Mouse (Mus musculus) common myeloid progenitor, adult 5-6 weeks (primary cell): ENCODE measurements around the gene Mamstr. TPM values are rescaled to one million over a fixed set of nuclear protein-coding genes. Genes with fewer than 3 reads are reported as not detected.

ENCODE experiments used
- ATAC-seq: replicated peaks from 2 replicates; pipeline ENCODE4 v1.8.0; 2016; ENCODE audit warnings: low read depth, mild to moderate bottlenecking, moderate TSS enrichment, inconsistent platforms; ENCODE audit not compliant: poor library complexity, severe bottlenecking
- total RNA-seq: library from RNA; stranded (forward); fragments of 200-1000, 187-1606 nt; gene quantifications from 2 replicates; pipeline ENCODE4 v1.2.3, GENCODE M21; 2017

The Mamstr gene
- total RNA-seq, 1 experiment from 2014 or later: under 0.01 TPM

GRCm38 (mm10) chr7:45686841-45687240 lies 47.1 kb downstream of the Mamstr start:
- ATAC-seq: no peak

DNA sequence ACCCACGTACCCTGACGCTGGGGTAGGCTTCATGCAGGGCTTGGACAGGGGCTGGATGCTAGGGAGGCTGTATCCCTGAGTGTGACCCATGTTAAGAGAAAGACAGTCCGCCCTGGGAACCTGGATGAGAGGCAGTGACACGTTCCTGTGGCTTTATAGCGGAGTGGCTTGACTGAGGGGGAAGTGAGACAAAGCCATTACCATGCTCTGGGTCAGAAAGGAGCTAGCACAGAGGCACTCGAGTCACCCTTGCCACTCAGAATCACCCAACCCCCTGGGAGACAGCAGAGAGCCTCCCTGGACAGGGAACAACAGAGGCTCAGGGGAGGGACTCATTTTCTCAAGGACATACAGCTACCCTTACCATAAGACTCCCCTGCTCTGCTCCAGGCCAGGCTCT lies 49.3 kb downstream of the Mamstr start:
- 0 out of 2 replicates have a peak, but pooled peaks have one; percentile 30 for ATAC-seq

- ATAC-seq: no peak
These were observed 50.0 kb downstream of the Mamstr start for GRCm38 (mm10) chr7:45689800-45690199.

- no peak for ATAC-seq
These were observed 52.6 kb downstream of the Mamstr start for GRCm38 (mm10) chr7:45692364-45692763.

DNA sequence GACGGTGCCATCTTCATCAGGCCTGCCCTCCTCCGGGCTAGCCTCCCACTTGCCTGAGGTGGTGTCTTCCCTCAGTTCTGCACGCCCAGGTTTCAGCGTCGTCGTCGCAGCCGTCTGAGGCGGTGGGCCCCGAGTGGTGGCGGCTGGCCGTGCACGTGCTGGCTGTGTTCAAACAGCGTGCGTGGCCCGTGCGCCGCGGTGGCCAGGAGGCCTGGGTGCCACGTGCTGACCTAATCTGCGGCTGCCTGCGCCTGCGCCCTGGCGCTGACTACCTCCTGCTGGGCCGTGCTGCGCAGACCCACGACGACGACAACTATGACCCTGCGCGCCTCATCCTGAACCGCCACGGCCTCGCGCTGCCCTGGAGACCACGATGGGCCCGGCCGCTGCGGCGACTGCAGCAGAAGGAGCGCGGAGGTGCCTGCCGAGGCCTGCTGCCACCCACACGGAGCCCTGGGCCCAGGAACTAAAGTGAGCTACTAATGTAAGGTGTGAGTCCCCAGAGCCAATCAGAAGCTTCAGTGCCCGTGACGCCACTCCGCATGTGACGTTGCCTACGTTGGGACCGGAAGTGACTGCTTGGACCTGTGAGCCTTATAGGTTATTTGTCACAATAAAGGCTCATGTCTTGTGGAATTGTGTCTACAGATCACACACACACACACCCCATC lies 54.3 kb downstream of the Mamstr start, which contains the start of gene Sec1:
Sec1 (minus strand) TSS at position 482 of the 671 bp plus-strand sequence.
- ATAC-seq: no peak

DNA sequence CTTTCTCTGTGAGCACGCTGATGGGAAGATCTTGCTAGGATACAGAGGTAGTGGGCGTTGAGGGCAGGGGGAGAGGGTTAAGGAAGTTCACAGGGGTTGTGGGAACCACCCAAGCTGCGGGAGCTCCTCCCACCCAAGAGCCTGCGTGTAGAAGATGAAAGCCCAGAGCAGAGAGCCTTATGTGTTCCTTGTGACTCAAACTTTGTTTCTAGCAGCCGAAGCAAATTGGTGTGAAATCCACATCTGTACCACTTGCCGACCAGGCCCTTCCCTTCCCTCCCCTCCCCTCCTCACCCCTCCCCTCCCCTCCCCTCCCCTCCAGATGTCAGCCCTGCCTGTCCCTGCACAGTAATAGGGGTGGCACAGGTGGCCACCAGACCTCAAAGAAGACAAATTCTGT lies 55.3 kb downstream of the Mamstr start:
- ATAC-seq: no peak

Other genes with a start within 250 kb of the Mamstr start
- 451 and 564 TPM in 2 replicates for gene Snrnp70, start 244.2 kb upstream of the Mamstr start, total RNA-seq
- not detected in 2 replicates for gene Kcna7, start 234.3 kb upstream of the Mamstr start, total RNA-seq
- gene Ntf5, start 226.3 kb upstream of the Mamstr start, total RNA-seq: not detected in 2 replicates
- gene Lhb, start 219.2 kb upstream of the Mamstr start, total RNA-seq: not detected in 2 replicates
- gene Gys1, start 205.1 kb upstream of the Mamstr start, total RNA-seq: 6.2 and 7.5 TPM in 2 replicates
- gene Ruvbl2, start 201.9 kb upstream of the Mamstr start, total RNA-seq: 149 and 177 TPM in 2 replicates
- 650 and 699 TPM in 2 replicates for gene Ftl1, start 180.1 kb upstream of the Mamstr start, total RNA-seq
- gene Bax, start 173.1 kb upstream of the Mamstr start, total RNA-seq: 34.0 and 35.6 TPM in 2 replicates
- gene Tulp2, start 158.1 kb upstream of the Mamstr start, total RNA-seq: not detected in 2 replicates
- gene Gm45808, start 153.2 kb upstream of the Mamstr start, total RNA-seq: not detected in 2 replicates
- 11.8 and 13.4 TPM in 2 replicates for gene Dhdh, start 151.2 kb upstream of the Mamstr start, total RNA-seq
- gene Nucb1, start 129.6 kb upstream of the Mamstr start, total RNA-seq: 296 and 342 TPM in 2 replicates
- gene Ppp1r15a, start 113.7 kb upstream of the Mamstr start, total RNA-seq: 122 and 193 TPM in 2 replicates
- not detected in 2 replicates for gene Plekha4, start 113.6 kb upstream of the Mamstr start, total RNA-seq
- not detected in 2 replicates for gene Hsd17b14, start 85.1 kb upstream of the Mamstr start, total RNA-seq
- 26.6 and 39.0 TPM in 2 replicates for gene Bcat2, start 69.8 kb upstream of the Mamstr start, total RNA-seq
- not detected in 2 replicates for gene Fgf21, start 24.5 kb upstream of the Mamstr start, total RNA-seq
- gene Fut1, start 22.7 kb upstream of the Mamstr start, total RNA-seq: not detected in 2 replicates
- gene Izumo1, start 18.2 kb upstream of the Mamstr start, total RNA-seq: 1.0 TPM in 1 of 2 replicates, not detected in the other
- not detected in 2 replicates for gene Rasip1, start 12.5 kb upstream of the Mamstr start, total RNA-seq
- gene Fut2, start 26.4 kb downstream of the Mamstr start, total RNA-seq: not detected in 2 replicates
- not detected in 2 replicates for gene Ntn5, start 44.0 kb downstream of the Mamstr start, total RNA-seq
- gene Sec1, start 54.4 kb downstream of the Mamstr start, total RNA-seq: not detected in 2 replicates
- not detected in 2 replicates for gene Car11, start 59.9 kb downstream of the Mamstr start, total RNA-seq
- 7.7 and 12.1 TPM in 2 replicates for gene Dbp, start 65.1 kb downstream of the Mamstr start, total RNA-seq
- 1,786 and 1,933 TPM in 2 replicates for gene Rpl18, start 75.5 kb downstream of the Mamstr start, total RNA-seq
- 8.2 and 9.5 TPM in 2 replicates for gene Sphk2, start 78.0 kb downstream of the Mamstr start, total RNA-seq
- 0.82 and 0.87 TPM in 2 replicates for gene Fam83e, start 81.2 kb downstream of the Mamstr start, total RNA-seq
- not detected in 2 replicates for gene Spaca4, start 85.8 kb downstream of the Mamstr start, total RNA-seq
- gene Lmtk3, start 143.8 kb downstream of the Mamstr start, total RNA-seq: not detected in 2 replicates
- 0.37 TPM in 1 of 2 replicates, not detected in the other for gene Sult2b1, start 144.7 kb downstream of the Mamstr start, total RNA-seq
- 29.2 and 43.8 TPM in 2 replicates for gene Cyth2, start 174.6 kb downstream of the Mamstr start, total RNA-seq
- gene Kcnj14, start 184.8 kb downstream of the Mamstr start, total RNA-seq: not detected in 2 replicates
- gene Grwd1, start 191.0 kb downstream of the Mamstr start, total RNA-seq: 26.9 and 27.6 TPM in 2 replicates
- 51.8 and 75.5 TPM in 2 replicates for gene Kdelr1, start 232.8 kb downstream of the Mamstr start, total RNA-seq
- 0.23 TPM in 1 of 2 replicates, not detected in the other for gene Grin2d, start 238.4 kb downstream of the Mamstr start, total RNA-seq